Mouse (Mus musculus): Measurements from ENCODE around the gene March10.

Gene March10

DNA sequence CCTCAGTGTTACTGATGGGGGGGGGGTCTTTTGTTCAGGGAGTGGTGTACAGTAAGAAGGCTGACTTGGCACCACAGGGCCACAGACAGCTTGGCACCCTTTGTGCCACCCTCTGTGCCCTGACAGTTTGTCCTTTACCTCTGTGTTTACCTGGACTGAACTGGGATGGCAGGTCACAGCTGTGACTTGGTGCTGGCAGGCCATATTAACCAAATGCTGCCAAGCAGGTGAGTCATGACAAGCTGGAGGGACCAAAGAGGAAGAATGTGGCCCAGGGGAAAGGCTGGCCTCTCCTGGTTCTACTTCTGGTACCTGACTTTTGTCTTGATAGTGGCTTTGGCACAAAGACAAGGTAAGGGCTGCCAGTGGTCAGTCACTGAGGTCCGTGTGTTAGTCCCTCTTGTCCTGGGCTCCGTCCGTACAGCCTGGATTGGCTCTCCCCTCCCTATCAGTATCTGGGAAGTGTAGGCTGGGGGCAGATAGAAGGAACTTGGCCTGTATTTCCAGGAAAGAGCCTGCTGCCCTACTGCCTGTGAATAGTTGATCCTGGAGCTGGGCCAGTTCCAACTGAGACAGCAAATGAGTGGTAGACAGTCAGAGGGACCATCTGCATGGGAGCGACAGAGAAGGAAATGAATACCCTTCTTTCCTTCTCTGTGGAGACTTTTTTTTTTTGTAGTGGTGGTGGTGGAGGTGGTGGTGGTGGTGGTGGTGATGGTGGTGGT is 94.3 kb downstream of the March10 start:
- in situ Hi-C loops (cut with MboI; ENCODE audit: unreplicated experiment in 2 of 2), result no loop called here

DNA sequence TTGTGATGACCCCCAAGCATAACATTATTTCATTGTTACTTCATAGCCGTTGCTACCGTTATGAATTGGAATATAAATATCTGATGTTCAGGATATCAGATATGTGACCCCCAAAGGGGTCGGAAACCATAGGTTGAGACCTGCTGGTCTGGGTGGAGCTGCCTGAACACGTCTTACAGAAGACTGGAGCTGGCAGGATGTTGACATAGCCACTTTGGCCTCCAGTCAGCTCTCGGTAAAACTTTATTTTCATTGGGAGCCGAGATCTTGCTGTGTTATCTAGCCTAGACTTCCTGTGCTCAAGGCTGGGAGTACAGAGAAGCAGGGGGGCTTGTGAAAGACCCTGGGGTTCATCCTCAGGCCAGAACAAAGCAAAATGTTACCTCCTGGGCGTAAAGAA is 100.2 kb downstream of the March10 start:
- in situ Hi-C loops (cut with MboI; ENCODE audit: unreplicated experiment in 2 of 2), result no loop called here

DNA sequence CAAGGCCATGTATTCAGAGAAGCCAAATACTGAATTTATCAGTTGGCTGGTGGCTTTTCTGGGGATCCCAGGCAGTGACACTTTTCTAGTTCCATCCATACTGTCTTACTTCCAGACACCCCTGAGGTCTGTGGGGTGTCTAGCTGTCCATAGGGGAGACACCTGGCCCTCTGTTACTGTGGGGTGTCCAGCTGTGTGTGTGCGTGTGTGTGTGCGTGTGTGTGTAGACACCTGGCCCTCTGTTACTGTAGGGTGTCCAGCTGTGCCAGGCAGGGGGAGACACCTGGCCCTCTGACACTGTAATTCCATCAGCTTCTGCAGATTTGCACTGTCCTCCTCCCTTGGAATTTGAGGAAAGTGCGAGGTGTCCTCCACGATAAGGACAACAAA is 102.6 kb downstream of the March10 start:
- in situ Hi-C loops (cut with MboI; ENCODE audit: unreplicated experiment in 2 of 2), result no loop called here

GRCm38 (mm10) chr11:105352954-105353890 is 103.3 kb downstream of the March10 start:
- in situ Hi-C loops (cut with MboI; ENCODE audit: unreplicated experiment in 2 of 2), result no loop called here

GRCm38 (mm10) chr11:105352152-105352551 is 104.4 kb downstream of the March10 start:
- in situ Hi-C loops (cut with MboI; ENCODE audit: unreplicated experiment in 2 of 2), result no loop called here

DNA sequence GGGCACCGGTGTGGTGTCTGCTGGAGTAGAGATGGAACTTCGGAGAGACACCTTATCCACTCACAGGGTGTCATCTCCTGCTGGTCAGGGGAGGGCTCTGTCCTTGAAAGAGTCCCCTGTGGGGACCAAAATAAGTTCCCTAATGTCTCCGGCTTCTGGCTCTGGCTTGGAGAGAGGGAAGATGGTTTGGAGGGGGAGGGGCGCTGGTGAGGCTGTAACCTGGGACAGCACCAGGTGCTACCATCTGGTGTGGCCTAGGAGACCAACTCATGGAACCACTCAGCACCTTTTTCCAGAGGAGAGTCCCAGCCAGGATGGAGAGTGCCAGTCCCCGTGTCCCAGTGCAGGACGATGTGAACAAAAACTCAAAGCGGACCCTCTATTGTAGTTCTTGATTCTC is 105.9 kb downstream of the March10 start:
- in situ Hi-C loops (cut with MboI; ENCODE audit: unreplicated experiment in 2 of 2), result no loop called here

DNA sequence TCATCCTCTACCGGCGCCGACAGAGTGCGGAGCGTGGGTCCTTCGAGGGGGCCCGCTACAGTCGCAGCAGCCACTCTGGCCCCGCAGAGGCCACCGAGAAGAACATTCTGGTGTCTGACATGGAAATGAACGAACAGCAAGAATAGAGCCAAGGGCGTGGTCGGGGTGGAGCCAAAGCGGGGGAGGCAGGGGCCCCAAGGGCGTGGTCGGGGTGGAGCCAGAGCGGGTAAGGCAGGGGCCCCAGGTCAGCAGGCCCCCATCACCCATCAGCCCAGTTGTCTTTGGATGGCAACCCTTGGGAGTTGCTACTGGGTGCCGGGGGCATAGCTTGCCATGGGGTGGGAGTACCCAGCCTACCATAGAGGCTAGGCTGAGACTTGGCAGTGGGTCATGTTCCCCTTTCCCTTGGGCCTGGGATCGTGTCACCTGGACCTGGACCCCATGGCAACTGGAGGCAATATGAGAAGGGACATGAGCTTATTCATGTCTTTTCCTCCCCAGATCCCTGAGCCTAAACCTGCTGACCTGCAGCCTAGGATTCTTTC is 106.7 kb downstream of the March10 start:
- in situ Hi-C loops (cut with MboI; ENCODE audit: unreplicated experiment in 2 of 2), result loop anchor here (5.0 to 25.0 kb wide), 3 partner anchors 562 to 1275 kb away; partner anchors contain the start of gene Icam2 (in 1 of the 2)

GRCm38 (mm10) chr11:105348495-105348982 is 108.0 kb downstream of the March10 start:
- in situ Hi-C loops (cut with MboI; ENCODE audit: unreplicated experiment in 2 of 2), result loop anchor here (5.0 to 25.0 kb wide), 3 partner anchors 564 to 1276 kb away; partner anchors contain the start of gene Icam2 (in 1 of the 2)

- in situ Hi-C loops (cut with MboI; ENCODE audit: unreplicated experiment in 2 of 2), result loop anchor here (5.0 to 25.0 kb wide), 3 partner anchors 565 to 1277 kb away; partner anchors contain the start of gene Icam2 (in 1 of the 2)
Observed at GRCm38 (mm10) chr11:105347162-105348161, 109.1 kb downstream of the March10 start.

- in situ Hi-C loops (cut with MboI; ENCODE audit: unreplicated experiment in 2 of 2), result loop anchor here (5.0 to 25.0 kb wide), 3 partner anchors 567 to 1280 kb away; partner anchors contain the start of gene Icam2 (in 1 of the 2)
Observed at GRCm38 (mm10) chr11:105345284-105345683, 111.3 kb downstream of the March10 start.

DNA sequence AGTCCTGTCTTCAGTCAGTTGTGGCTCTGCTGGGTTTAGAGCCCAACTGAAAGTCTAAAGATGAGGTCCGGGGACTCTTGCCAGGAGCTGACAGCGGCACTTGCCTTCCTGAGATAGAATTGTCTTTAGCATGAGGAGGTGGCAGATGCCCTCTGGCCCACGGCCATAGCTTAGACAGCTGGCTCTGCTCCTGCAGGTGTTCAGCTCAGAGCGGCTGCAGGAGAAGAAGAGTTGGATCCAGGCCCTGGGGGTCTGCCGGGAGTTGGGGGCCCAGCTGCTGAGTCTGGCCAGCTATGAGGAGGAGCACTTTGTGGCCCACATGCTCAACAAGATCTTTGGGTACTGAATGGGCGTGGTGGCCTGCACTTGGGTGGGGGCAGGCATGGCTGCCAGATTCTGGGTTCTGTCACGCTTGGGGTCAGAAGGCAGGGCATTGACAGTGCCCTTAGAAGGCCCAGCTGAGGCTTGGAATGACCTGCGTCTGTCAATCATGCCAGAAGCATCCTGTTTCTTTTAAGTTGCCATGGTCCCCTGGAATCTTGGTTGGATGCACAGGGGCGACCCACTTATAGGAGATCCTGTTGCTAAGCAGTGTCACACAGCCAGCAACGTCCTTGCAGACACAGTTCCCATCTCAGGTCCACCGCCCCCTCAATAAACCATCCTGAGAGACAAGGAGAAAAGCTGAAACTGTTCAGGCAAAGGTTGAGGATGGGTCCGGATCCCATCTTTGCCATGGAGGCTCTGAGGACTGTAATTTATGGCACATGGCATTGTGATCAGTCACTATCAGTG is 117.7 kb downstream of the March10 start:
- in situ Hi-C loops (cut with MboI; ENCODE audit: unreplicated experiment in 2 of 2), result loop anchor here in 1 of 2 experiments (25.0 kb wide), 1 partner anchor 1049 kb away; the partner anchor contains the start of gene Icam2

DNA sequence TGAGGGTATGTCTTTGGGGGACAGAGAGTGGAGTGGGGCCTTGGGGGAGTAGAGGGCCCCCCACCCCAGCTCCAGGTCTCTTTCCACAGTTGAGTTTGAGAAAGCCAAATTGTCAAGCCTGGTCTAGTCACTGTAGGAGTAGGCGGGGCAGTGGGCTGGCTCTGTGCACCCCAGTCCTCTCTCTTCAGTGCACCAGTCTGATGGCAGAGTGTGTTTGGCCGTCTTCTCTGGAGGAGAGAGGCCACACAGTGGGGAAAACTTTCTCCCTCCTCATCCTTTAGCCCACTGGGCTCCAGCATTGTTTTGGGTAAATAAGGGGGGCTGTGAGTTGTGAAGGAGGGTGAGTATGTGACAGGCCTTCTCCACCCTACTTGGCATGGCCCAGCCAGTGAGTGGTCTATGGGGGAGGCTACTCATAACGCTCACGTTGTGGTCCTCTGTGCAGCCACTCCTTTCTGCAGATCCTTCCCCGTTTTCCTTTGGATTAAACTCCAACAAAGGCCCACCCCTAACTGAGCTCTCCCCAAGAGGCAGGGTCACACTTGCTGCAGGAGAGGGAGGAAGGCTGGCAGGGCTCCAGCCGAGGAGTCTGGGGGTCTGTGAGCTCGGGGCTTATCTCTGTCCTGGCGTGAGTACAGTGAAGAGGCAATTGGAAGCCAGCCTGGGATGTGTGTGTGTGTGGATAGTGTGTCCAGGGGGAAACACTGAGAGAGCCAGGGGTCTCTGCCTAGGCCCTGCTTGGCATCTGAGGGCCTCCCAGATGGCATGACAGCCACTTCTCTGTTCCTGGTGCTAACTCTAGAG is 122.5 kb downstream of the March10 start:
- in situ Hi-C loops (cut with MboI; ENCODE audit: unreplicated experiment in 2 of 2), result loop anchor here in 1 of 2 experiments (25.0 kb wide), 1 partner anchor 1053 kb away; the partner anchor contains the start of gene Icam2

GRCm38 (mm10) chr11:105332468-105332867 is 124.1 kb downstream of the March10 start:
- in situ Hi-C loops (cut with MboI; ENCODE audit: unreplicated experiment in 2 of 2), result loop anchor here in 1 of 2 experiments (25.0 kb wide), 1 partner anchor 1055 kb away; the partner anchor contains the start of gene Icam2

DNA sequence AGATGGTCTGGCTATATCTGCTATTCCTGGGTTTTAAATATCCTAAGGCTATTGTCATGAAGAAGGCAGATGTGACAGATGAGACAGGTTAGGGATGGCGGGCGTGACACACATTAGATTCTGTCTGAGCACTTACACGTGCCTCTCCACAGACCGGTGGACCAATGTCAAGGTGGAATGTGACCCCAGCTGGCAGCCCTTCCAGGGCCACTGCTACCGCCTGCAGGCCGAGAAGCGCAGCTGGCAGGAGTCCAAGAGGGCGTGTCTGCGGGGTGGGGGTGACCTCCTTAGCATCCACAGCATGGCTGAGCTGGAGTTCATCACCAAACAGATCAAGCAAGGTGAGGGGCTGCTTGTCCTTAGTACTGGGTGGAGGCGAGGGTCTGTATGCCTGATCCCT is 124.8 kb downstream of the March10 start:
- in situ Hi-C loops (cut with MboI; ENCODE audit: unreplicated experiment in 2 of 2), result loop anchor here in 1 of 2 experiments (25.0 kb wide), 1 partner anchor 1056 kb away; the partner anchor contains the start of gene Icam2

GRCm38 (mm10) chr11:105331129-105331528 is 125.4 kb downstream of the March10 start:
- in situ Hi-C loops (cut with MboI; ENCODE audit: unreplicated experiment in 2 of 2), result loop anchor here in 1 of 2 experiments (25.0 kb wide), 1 partner anchor 1056 kb away; the partner anchor contains the start of gene Icam2

- in situ Hi-C loops (cut with MboI; ENCODE audit: unreplicated experiment in 2 of 2), result loop anchor here in 1 of 2 experiments (25.0 kb wide), 1 partner anchor 1057 kb away; the partner anchor contains the start of gene Icam2
Observed at GRCm38 (mm10) chr11:105329962-105330361, 126.6 kb downstream of the March10 start.

DNA sequence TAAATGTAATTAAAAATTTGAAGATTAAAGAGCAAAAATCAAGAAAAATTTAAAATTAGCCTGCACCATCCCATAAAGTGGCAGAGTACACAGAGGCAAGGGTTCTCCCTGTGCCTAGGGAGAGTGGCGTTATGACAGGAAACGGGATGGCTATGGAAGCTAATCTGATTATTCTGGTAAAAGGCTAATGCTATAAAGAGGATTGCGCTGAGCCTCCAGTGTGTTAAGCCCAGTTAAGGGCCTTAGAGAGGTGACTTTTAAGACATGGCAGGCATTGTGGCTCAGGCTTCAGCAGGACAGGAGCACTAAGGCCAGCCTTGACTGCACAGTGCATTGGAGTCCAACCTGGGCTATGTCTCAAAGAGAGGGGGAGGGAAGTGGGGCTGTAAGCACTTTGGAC is 129.4 kb downstream of the March10 start:
- in situ Hi-C loops (cut with MboI; ENCODE audit: unreplicated experiment in 2 of 2), result loop anchor here in 1 of 2 experiments (25.0 kb wide), 1 partner anchor 1060 kb away; the partner anchor contains the start of gene Icam2

All from v-Abl transformed pro-B cells (cell line).